Mouse (Mus musculus) brain, embryonic 14.5 days (tissue): Measurements from ENCODE around the gene Usp7.

Source experiments
- CTCF ChIP-seq: fragments of 200-500 bp; IDR thresholded peaks from 2 replicates; pipeline ENCODE4 v1.5.1; 2012; ENCODE audit warnings: inconsistent platforms, mild to moderate bottlenecking, moderate library complexity, borderline replicate concordance; ENCODE audit not compliant: insufficient read depth, insufficient read length; ENCODE audit errors: extremely low read depth
- POLR2A ChIP-seq: fragments of 200-500 bp; IDR thresholded peaks from 2 replicates; pipeline ENCODE4 v1.6.1; 2012; ENCODE audit warnings: mild to moderate bottlenecking, inconsistent platforms, borderline replicate concordance; ENCODE audit not compliant: poor library complexity, insufficient read depth, insufficient read length, severe bottlenecking; ENCODE audit errors: extremely low read depth

GRCm38 (mm10) chr16:8663606-8664539, 128.2 kb downstream of the Usp7 start:
- TF ChIP-seq CTCF (no peak), POLR2A (no peak)
